Mouse (Mus musculus): Measurements from ENCODE around the gene Iqsec1.
A peak's percentile ranks its signal among the peaks of the same experiment; 100 is the strongest.

Iqsec1 gene

GRCm38 (mm10) chr6:90727826-90728225 lies 260.7 kb downstream of the Iqsec1 start:
- no peak for DNase-seq (ENCODE audit: low spot score)

GRCm38 (mm10) chr6:90726711-90727122 lies 261.8 kb downstream of the Iqsec1 start:
- DNase-seq (ENCODE audit: low spot score) = no peak

GRCm38 (mm10) chr6:90725526-90725925 lies 263.0 kb downstream of the Iqsec1 start:
- no peak for DNase-seq (ENCODE audit: low spot score)

GRCm38 (mm10) chr6:90722993-90723392 lies 265.5 kb downstream of the Iqsec1 start:
- no peak for DNase-seq (ENCODE audit: low spot score)

GRCm38 (mm10) chr6:90720996-90721746 lies 267.3 kb downstream of the Iqsec1 start:
- DNase-seq (ENCODE audit: low spot score) = peak; percentile 15

- DNase-seq (ENCODE audit: low spot score) = no peak
These were observed 268.3 kb downstream of the Iqsec1 start for GRCm38 (mm10) chr6:90720201-90720600.

GRCm38 (mm10) chr6:90719402-90719801 lies 269.1 kb downstream of the Iqsec1 start:
- no peak for DNase-seq (ENCODE audit: low spot score)

GRCm38 (mm10) chr6:90718477-90718876 lies 270.0 kb downstream of the Iqsec1 start:
- no peak for DNase-seq (ENCODE audit: low spot score)

GRCm38 (mm10) chr6:90717711-90718110 lies 270.8 kb downstream of the Iqsec1 start:
- DNase-seq (ENCODE audit: low spot score) = no peak

GRCm38 (mm10) chr6:90716853-90717252 lies 271.6 kb downstream of the Iqsec1 start:
- no peak for DNase-seq (ENCODE audit: low spot score)

- peak; percentile 9 for DNase-seq (ENCODE audit: low spot score)
These were observed 272.3 kb downstream of the Iqsec1 start for GRCm38 (mm10) chr6:90716066-90716704.

- DNase-seq (ENCODE audit: low spot score) = no peak
These were observed 273.1 kb downstream of the Iqsec1 start for GRCm38 (mm10) chr6:90715245-90715905.

- DNase-seq (ENCODE audit: low spot score) = no peak
These were observed 274.8 kb downstream of the Iqsec1 start for GRCm38 (mm10) chr6:90713650-90714049.

- DNase-seq (ENCODE audit: low spot score) = no peak
These were observed 275.7 kb downstream of the Iqsec1 start for GRCm38 (mm10) chr6:90712486-90713480.

GRCm38 (mm10) chr6:90712063-90712462 lies 276.4 kb downstream of the Iqsec1 start:
- no peak for DNase-seq (ENCODE audit: low spot score)

- no peak for DNase-seq (ENCODE audit: low spot score)
These were observed 276.9 kb downstream of the Iqsec1 start for GRCm38 (mm10) chr6:90711476-90712035.

- DNase-seq (ENCODE audit: low spot score) = no peak
These were observed 277.7 kb downstream of the Iqsec1 start for GRCm38 (mm10) chr6:90710778-90711177.

GRCm38 (mm10) chr6:90709929-90710777 lies 278.3 kb downstream of the Iqsec1 start:
- DNase-seq (ENCODE audit: low spot score) = no peak

- DNase-seq (ENCODE audit: low spot score) = no peak
These were observed 280.3 kb downstream of the Iqsec1 start for GRCm38 (mm10) chr6:90708061-90708618.

- DNase-seq (ENCODE audit: low spot score) = no peak
These were observed 281.3 kb downstream of the Iqsec1 start for GRCm38 (mm10) chr6:90707143-90707542.

Measured in T-cell, adult 2 months (primary cell).